Mouse (Mus musculus): ENCODE results near the gene Gm12184. TPM values are rescaled to one million over a fixed set of nuclear protein-coding genes. Genes with fewer than 3 reads are reported as not detected.

Gene Gm12184
- total and polyA plus RNA-seq, 3 experiments, result 15.3 to 47.2 (median 22.1) TPM

DNA sequence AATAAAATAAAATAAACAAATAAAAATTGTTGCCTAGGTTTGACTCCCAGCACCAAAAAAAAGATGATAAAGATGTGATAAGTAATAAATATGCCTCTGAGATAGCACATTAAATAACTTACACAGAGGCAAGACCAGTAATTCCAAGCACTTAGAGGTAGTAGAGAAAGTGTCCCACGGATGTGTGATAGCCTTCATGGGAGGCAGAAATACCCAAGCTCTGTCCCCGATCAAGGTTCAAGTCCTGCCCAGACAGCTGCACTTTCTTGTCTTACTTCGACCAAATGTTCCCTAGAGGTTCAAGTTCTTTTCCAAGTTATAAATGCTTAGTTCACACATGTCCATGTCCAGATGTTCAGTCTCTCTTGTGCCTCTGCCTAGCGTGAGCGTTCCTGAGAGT lies 37.2 kb downstream of the Gm12184 start:
- DNase-seq (ENCODE audit: low spot score), result no peak
- TF ChIP-seq GATA2 (IDR thresholded peaks at IDR 0.05; ENCODE audit: borderline replicate concordance, low read depth, low read length), result no peak
- no peak for TF ChIP-seq TAL1 (conservative IDR thresholded peaks at IDR 0.05; ENCODE audit: low read depth, low read length)
- no peak for TF ChIP-seq CTCF (IDR thresholded peaks at IDR 0.05; ENCODE audit: low read depth, low read length)
- no peak for TF ChIP-seq GATA1 (IDR thresholded peaks at IDR 0.05; ENCODE audit: borderline replicate concordance, low read length)
- no peak for TF ChIP-seq POLR2AphosphoS5 (IDR thresholded peaks at IDR 0.05; ENCODE audit: insufficient replicate concordance, low read depth, low read length)

DNA sequence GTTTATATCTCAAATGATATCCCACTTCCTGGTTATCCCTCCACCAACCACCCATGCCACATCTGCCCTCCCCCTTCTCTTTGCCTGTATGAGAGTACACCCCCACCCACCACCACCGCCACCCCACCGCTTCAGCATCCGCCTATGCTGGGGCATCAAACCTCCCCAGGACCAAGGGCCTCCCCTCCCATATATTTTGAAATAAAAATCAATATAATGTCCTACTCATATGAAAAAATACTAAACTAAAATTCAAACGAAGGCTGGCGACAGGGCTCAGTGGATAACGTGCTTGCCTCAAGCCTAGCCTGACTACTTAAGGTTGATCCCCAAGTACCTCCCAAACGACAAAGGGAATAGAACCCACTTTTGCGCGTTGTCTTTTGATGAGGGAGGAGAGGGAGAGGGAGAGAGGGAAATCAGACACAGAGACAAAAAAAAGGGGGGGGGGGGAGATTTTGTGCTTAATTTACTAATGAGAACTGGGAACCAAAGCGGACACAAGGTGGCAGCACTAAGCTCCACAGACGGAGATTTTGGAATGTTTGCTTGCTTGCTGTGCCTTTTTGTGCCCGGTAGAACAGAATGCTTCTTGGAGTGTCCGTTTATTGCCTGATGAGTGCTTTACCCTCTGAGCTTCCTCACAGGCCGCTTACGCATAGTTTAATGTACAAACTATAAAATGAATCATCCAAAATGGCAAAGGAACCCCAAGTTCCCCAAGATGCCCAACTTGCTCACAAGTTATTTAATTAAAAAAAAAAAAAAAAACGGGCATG lies 38.0 kb downstream of the Gm12184 start:
- TF ChIP-seq CTCF (IDR thresholded peaks at IDR 0.05; ENCODE audit: low read depth, low read length) (peak; percentile 21; the same call in 1 of the 2 replicates), GATA2 (IDR thresholded peaks at IDR 0.05; ENCODE audit: borderline replicate concordance, low read depth, low read length) (no peak), GATA1 (IDR thresholded peaks at IDR 0.05; ENCODE audit: borderline replicate concordance, low read length) (no peak)
- no peak for ATAC-seq (ENCODE audit: extremely low read depth, insufficient number of reproducible peaks, low FRiP score, poor library complexity, severe bottlenecking)
- Histone ChIP-seq H3K36me3 (replicated peaks) (peaks cover 3% of the 10 kb centered on the region), H3K4me1 (ENCODE audit: insufficient read depth, low read depth, low read length) (peaks cover 32% of the 10 kb centered on the region), H3K9me3 (replicated peaks) (peaks cover 4% of the 10 kb centered on the region), H3K27me3 (ENCODE audit: insufficient read depth, low read length) (no peaks in the 10 kb centered on the region), H3K4me3 (ENCODE audit: low read depth, low read length) (peak overlapping the region; percentile 39; the same call in 1 of the 2 replicates)
- DNase-seq (ENCODE audit: low spot score), result no peak

More for the DNA sequence above, 37.2 kb downstream of the Gm12184 start:
- Histone ChIP-seq H3K4me1 (ENCODE audit: insufficient read depth, low read depth, low read length) (peaks cover 32% of the 10 kb centered on the region), H3K36me3 (replicated peaks) (peaks cover 6% of the 10 kb centered on the region), H3K9me3 (replicated peaks) (peaks cover 4% of the 10 kb centered on the region), H3K4me3 (ENCODE audit: low read depth, low read length) (no peak overlapping the region), H3K27me3 (ENCODE audit: insufficient read depth, low read length) (no peaks in the 10 kb centered on the region)
- ATAC-seq (ENCODE audit: extremely low read depth, insufficient number of reproducible peaks, low FRiP score, poor library complexity, severe bottlenecking), result no peak

DNA sequence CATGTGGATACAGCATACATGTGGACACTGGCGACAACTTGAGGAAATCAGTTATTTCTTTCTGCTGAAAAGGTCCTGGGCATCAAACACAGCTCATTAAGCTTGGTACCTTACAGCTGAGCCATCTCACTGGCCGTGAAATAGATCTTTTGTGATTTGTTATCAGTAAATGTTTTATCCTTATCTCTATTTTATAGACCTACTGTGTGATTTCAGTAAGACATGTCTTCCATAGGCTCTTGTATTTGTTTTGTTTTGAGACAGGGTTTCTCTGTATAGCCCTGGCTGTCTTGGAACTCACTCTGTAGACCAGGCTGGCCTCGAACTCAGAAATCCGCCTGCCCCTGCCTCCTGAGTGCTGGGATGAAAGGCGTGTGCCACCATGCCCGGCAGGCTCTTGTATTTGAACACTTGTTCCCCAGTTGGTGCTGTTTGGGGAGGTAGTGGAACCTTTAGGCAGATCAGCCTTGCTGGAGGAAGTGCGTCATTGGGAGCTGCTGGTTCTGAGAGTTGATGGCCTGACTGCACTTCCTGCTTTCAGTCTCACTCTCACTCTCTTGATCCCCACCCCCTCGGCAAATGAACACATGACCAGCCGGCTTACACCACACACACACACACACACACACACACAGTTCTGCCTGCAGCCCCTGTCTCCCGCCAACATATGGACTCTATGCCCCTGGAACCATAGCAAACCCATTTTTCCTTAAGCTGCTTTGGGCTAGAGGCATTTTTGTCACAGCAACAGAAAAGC lies 38.8 kb downstream of the Gm12184 start:
- Histone ChIP-seq H3K36me3 (replicated peaks) (no peaks in the 10 kb centered on the region), H3K4me1 (ENCODE audit: insufficient read depth, low read depth, low read length) (peaks cover 32% of the 10 kb centered on the region), H3K27me3 (ENCODE audit: insufficient read depth, low read length) (no peaks in the 10 kb centered on the region), H3K4me3 (ENCODE audit: low read depth, low read length) (peak overlapping the region; percentile 39; the same call in 1 of the 2 replicates), H3K9me3 (replicated peaks) (peaks cover 4% of the 10 kb centered on the region)
- peak; percentile 88 for ATAC-seq (ENCODE audit: extremely low read depth, insufficient number of reproducible peaks, low FRiP score, poor library complexity, severe bottlenecking)
- DNase-seq (ENCODE audit: low spot score), result no peak
- TF ChIP-seq GATA2 (IDR thresholded peaks at IDR 0.05; ENCODE audit: borderline replicate concordance, low read depth, low read length), result no peak
- TF ChIP-seq POLR2AphosphoS5 (IDR thresholded peaks at IDR 0.05; ENCODE audit: insufficient replicate concordance, low read depth, low read length), result no peak
- TF ChIP-seq CTCF (IDR thresholded peaks at IDR 0.05; ENCODE audit: low read depth, low read length), result no peak

DNA sequence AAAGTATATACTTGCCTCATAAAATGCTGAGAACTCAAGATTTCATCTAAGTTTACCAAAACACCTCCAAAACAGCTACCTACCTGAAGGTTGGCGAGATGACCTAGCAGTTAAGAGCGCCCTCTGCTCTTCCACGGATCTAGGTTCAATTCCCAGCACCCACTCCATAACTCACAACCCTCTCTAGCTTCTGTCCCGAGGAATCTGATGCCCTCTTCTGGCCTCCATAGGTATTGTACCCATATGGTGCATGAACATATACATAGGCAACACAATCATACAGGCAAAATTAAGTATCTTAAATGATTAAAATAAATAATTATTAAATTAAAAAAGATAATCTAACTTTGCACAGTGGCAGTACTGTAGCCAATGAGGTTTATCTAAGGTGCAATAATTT lies 44.2 kb downstream of the Gm12184 start:
- peaks cover 12% of the 10 kb centered on the region for H3K4me1 ChIP-seq (ENCODE audit: insufficient read depth, low read depth, low read length)
- ATAC-seq (ENCODE audit: extremely low read depth, insufficient number of reproducible peaks, low FRiP score, poor library complexity, severe bottlenecking) (no peak), DNase-seq (ENCODE audit: low spot score) (no peak)
- H3K36me3 ChIP-seq (replicated peaks), result no peaks in the 10 kb centered on the region
- no peak overlapping the region for H3K4me3 ChIP-seq (ENCODE audit: low read depth, low read length)
- H3K27me3 ChIP-seq (ENCODE audit: insufficient read depth, low read length), result peaks cover 5% of the 10 kb centered on the region; the same call in 1 of the 2 replicates
- H3K9me3 ChIP-seq (replicated peaks), result peaks cover 4% of the 10 kb centered on the region
- TF ChIP-seq CTCF (IDR thresholded peaks at IDR 0.05; ENCODE audit: low read depth, low read length) (no peak), POLR2AphosphoS5 (IDR thresholded peaks at IDR 0.05; ENCODE audit: insufficient replicate concordance, low read depth, low read length) (no peak), GATA1 (IDR thresholded peaks at IDR 0.05; ENCODE audit: borderline replicate concordance, low read length) (no peak), TAL1 (conservative IDR thresholded peaks at IDR 0.05; ENCODE audit: low read depth, low read length) (no peak), GATA2 (IDR thresholded peaks at IDR 0.05; ENCODE audit: borderline replicate concordance, low read depth, low read length) (no peak)

DNA sequence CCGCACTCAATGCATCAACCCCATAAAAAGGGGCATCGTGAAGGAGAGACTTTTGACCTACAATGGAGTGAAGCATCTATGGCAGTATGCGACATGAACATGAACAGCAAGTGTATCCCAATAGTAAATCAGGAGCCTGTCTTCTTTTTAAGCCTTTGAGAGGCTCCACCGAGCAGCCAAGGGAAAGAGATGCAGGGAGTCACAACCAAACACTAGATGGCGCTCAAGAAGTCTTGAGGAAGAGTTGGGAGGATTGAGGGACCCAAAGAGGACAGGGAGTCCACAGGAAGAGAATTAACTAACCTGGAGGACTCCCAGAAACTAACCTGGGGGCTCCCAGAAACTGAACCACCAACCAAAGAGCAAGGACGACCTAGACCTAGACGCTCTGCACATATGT lies 47.0 kb downstream of the Gm12184 start:
- no peak for ATAC-seq (ENCODE audit: extremely low read depth, insufficient number of reproducible peaks, low FRiP score, poor library complexity, severe bottlenecking)
- Histone ChIP-seq H3K36me3 (replicated peaks) (no peaks in the 10 kb centered on the region), H3K4me3 (ENCODE audit: low read depth, low read length) (no peak overlapping the region), H3K9me3 (replicated peaks) (no peaks in the 10 kb centered on the region), H3K27me3 (ENCODE audit: insufficient read depth, low read length) (peaks cover 5% of the 10 kb centered on the region; the same call in 1 of the 2 replicates), H3K4me1 (ENCODE audit: insufficient read depth, low read depth, low read length) (peaks cover 22% of the 10 kb centered on the region)
- no peak for DNase-seq (ENCODE audit: low spot score)
- no peak for TF ChIP-seq GATA1 (IDR thresholded peaks at IDR 0.05; ENCODE audit: borderline replicate concordance, low read length)
- peak; percentile 37; the same call in 1 of the 2 replicates for TF ChIP-seq CTCF (IDR thresholded peaks at IDR 0.05; ENCODE audit: low read depth, low read length)
- no peak for TF ChIP-seq POLR2AphosphoS5 (IDR thresholded peaks at IDR 0.05; ENCODE audit: insufficient replicate concordance, low read depth, low read length)
- no peak for TF ChIP-seq GATA2 (IDR thresholded peaks at IDR 0.05; ENCODE audit: borderline replicate concordance, low read depth, low read length)
- TF ChIP-seq TAL1 (conservative IDR thresholded peaks at IDR 0.05; ENCODE audit: low read depth, low read length), result no peak

DNA sequence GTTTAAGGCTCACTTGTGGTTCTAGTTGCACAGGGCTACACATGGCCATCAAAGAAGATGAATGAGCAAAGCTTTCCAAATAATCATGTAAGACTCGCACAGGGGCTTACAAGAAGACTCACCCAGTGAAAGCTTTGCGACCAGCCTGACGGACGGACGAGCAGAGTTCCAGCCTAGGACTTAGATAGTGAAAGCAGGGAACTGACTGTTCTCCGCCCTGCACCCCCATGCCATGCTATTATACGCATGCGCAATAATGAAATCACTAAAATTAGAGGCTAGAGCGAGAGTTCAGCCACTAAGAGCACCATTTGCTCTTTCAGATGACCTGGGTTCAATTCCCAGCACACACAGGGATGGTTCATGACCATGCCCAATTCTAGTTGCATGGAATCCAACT lies 49.2 kb downstream of the Gm12184 start:
- TF ChIP-seq TAL1 (conservative IDR thresholded peaks at IDR 0.05; ENCODE audit: low read depth, low read length) (no peak), GATA1 (IDR thresholded peaks at IDR 0.05; ENCODE audit: borderline replicate concordance, low read length) (no peak), CTCF (IDR thresholded peaks at IDR 0.05; ENCODE audit: low read depth, low read length) (no peak), POLR2AphosphoS5 (IDR thresholded peaks at IDR 0.05; ENCODE audit: insufficient replicate concordance, low read depth, low read length) (no peak), GATA2 (IDR thresholded peaks at IDR 0.05; ENCODE audit: borderline replicate concordance, low read depth, low read length) (no peak)
- H3K27me3 ChIP-seq (ENCODE audit: insufficient read depth, low read length), result peaks cover 5% of the 10 kb centered on the region; the same call in 1 of the 2 replicates
- no peaks in the 10 kb centered on the region for H3K9me3 ChIP-seq (replicated peaks)
- no peak for ATAC-seq (ENCODE audit: extremely low read depth, insufficient number of reproducible peaks, low FRiP score, poor library complexity, severe bottlenecking)
- no peak overlapping the region for H3K4me3 ChIP-seq (ENCODE audit: low read depth, low read length)
- peaks cover 33% of the 10 kb centered on the region for H3K4me1 ChIP-seq (ENCODE audit: insufficient read depth, low read depth, low read length)
- no peak for DNase-seq (ENCODE audit: low spot score)
- H3K36me3 ChIP-seq (replicated peaks), result no peaks in the 10 kb centered on the region
